In genomic region chr3:90601486-90602110, GRCm38 (mm10) we compare ENCODE assay signal across 38 mouse cellular contexts. TPM values are rescaled to one million over a fixed set of nuclear protein-coding genes. Genes with fewer than 3 reads are reported as not detected.
DNase-seq lines count a peak whose midpoint lies in the region; ATAC-seq and TF ChIP-seq lines count a peak whose summit lies in the region.
"Had no signal": no experiment of that assay in that cellular context is flagged by ENCODE, and none has a peak within 500 bp of the region (broad histone marks: within the 10 kb centered on the region; RNA-seq: fewer than 3 reads in every experiment).

TSS of gene Gm42674 (plus strand) at chr3:90601904.

- peak within 1 kb of the TSS; percentile 20; the same call in 1 of the 2 replicates for H3K27ac ChIP-seq in heart, adult 2 months
- H3K27ac ChIP-seq in embryonic fibroblast, embryonic 13.5 days (ENCODE audit: insufficient read depth, low read length), result peak within 1 kb of the TSS; percentile 94
- H3K27ac ChIP-seq in left cerebral cortex, adult 2 months, result no peak within 1 kb of the TSS
- H3K27ac ChIP-seq: layer of hippocampus, adult 2 months; liver, embryonic 14.5 days; midbrain, embryonic 10.5 days; neural tube, embryonic 13.5 days had no signal

- H3K79me2 ChIP-seq in heart, adult 2 months (replicated peaks; ENCODE audit: control insufficient read depth, insufficient read depth, low read length), result no peaks in the 10 kb centered on the region

- 75% methylated on average over 11 of the region's 11 CpGs for WGBS in heart, adult 2 months

- no peak for TF ChIP-seq CTCF in heart, adult 2 months (IDR thresholded peaks at IDR 0.05)
- TF ChIP-seq CTCF in Patski (IDR thresholded peaks at IDR 0.05), result no peak
- no peak for TF ChIP-seq CTCF in embryonic fibroblast, embryonic 13.5 days (IDR thresholded peaks at IDR 0.05; ENCODE audit: borderline replicate concordance, insufficient read depth, low read length)
- no peak for TF ChIP-seq CTCF in left cerebral cortex, adult 2 months (IDR thresholded peaks at IDR 0.05)

- intact Hi-C loops in heart, adult 2 months (cut with DNase I), result no loop called here
- intact Hi-C loops in left cerebral cortex, adult 2 months (cut with DNase I), result no loop called here

- no peak for TF ChIP-seq EP300 in heart, adult 2 months (IDR thresholded peaks at IDR 0.05; ENCODE audit: insufficient read depth, low read depth, low read length)

- no peak for TF ChIP-seq POLR2A in heart, adult 2 months (IDR thresholded peaks at IDR 0.05; ENCODE audit: insufficient read depth, low read depth, low read length)
- no peak for TF ChIP-seq POLR2A in embryonic fibroblast, embryonic 13.5 days (IDR thresholded peaks at IDR 0.05; ENCODE audit: low read depth, low read length)

- no peak within 1 kb of the TSS for H3K4me3 ChIP-seq in heart, adult 2 months
- H3K4me3 ChIP-seq in embryonic fibroblast, embryonic 13.5 days (ENCODE audit: insufficient read depth, low read length), result no peak within 1 kb of the TSS
- no peak within 1 kb of the TSS for H3K4me3 ChIP-seq in left cerebral cortex, adult 2 months
- H3K4me3 ChIP-seq: kidney, embryonic 15.5 days; layer of hippocampus, adult 2 months; midbrain, embryonic 10.5 days; neural tube, embryonic 13.5 days had no signal

- ATAC-seq in Patski, result peak; percentile 8
- no peak for ATAC-seq in activated CD4-positive, CD25-positive, alpha-beta regulatory T cell, adult 4 months
- ATAC-seq: forebrain, embryonic 16.5 days; hindbrain, embryonic 16.5 days had no signal

- H3K36me3 ChIP-seq in heart, adult 2 months (ENCODE audit: control insufficient read depth, insufficient read depth, low read length), result no peaks in the 10 kb centered on the region
- H3K36me3 ChIP-seq: kidney, embryonic 15.5 days; midbrain, embryonic 10.5 days; neural tube, embryonic 13.5 days had no signal

- H3K27me3 ChIP-seq in heart, adult 2 months (ENCODE audit: control insufficient read depth, insufficient read depth, low read length), result no peaks in the 10 kb centered on the region
- no peaks in the 10 kb centered on the region for H3K27me3 ChIP-seq in Patski
- H3K27me3 ChIP-seq: kidney, embryonic 15.5 days; neural tube, embryonic 13.5 days had no signal

- in situ Hi-C loops in Patski (cut with MboI; ENCODE audit: low pct_unique_long_range_greater_than_20kb), result no loop called here

- H3K4me1 ChIP-seq in heart, adult 2 months (ENCODE audit: control insufficient read depth, insufficient read depth, low read length), result peaks cover 20% of the 10 kb centered on the region
- peaks cover 39% of the 10 kb centered on the region for H3K4me1 ChIP-seq in embryonic fibroblast, embryonic 13.5 days (ENCODE audit: control insufficient read depth, insufficient read depth, low read length)

- no peak for DNase-seq in heart, adult 2 months
- DNase-seq in heart, adult 8-10 months (ENCODE audit: low spot score), result no peak
- DNase-seq in 3134 (ENCODE audit: extremely low read depth, insufficient read length, low spot score), result peak; percentile 30
- DNase-seq in Patski (ENCODE audit: low read depth, low spot score), result no peak
- no peak for DNase-seq in frontal cortex, postnatal 10 days (ENCODE audit: low spot score in 2 of 2)
- no peak for DNase-seq in left cerebral cortex, adult 2 months (ENCODE audit: extremely low spot score in 1 of 2, low spot score in 2 of 2)
- DNase-seq: B cell, adult 2 months; cerebellum, adult 9-10 months; embryo, embryonic 11 days; gastrocnemius, postnatal 10 days; kidney, adult 18-20 months; kidney, postnatal 36 days; left cerebral cortex, postnatal 4 days; liver; lung, embryonic 14.5 days; lung, postnatal 14 days; right cerebral cortex, postnatal 4 days had no signal

- CTCF ChIA-PET in Patski (lab: Charles Lee), result interaction anchor here (1.3 to 34.1 kb wide), 3 partner anchors 6 to 77 kb away, joined by 3 to 615 read pairs (median 615); partner anchors contain the start of genes Gm42674, S100a2, S100a4 and S100a5

- POLR2A ChIA-PET in Patski (lab: Charles Lee), result interaction anchor here (0.6 to 6.7 kb wide), 3 partner anchors 11 to 91 kb away, joined by 3 to 75 read pairs (median 61); partner anchors contain the start of gene S100a6

- no peak within 1 kb of the TSS for H3K9ac ChIP-seq in heart, adult 2 months (ENCODE audit: low read depth, low read length)
- H3K9ac ChIP-seq: kidney, embryonic 15.5 days; liver, embryonic 14.5 days; lung, embryonic 14.5 days; neural tube, embryonic 13.5 days had no signal

RNA-seq across cellular contexts. Expression of gene Gm42674, which starts in this region (rescaled TPM):
- not detected for total RNA-seq in heart, adult 2 months (2021)
- polyA plus RNA-seq in heart, adult 2 months (2012; rRNA removed), result not detected in 2 replicates
- not detected for total RNA-seq in heart, adult 8-10 months (2022)
- not detected for polyA plus RNA-seq in Patski (2021)
- 3.5 TPM in 1 of 2 replicates, not detected in the other for polyA plus RNA-seq in embryonic fibroblast, embryonic 13.5 days (2011; ENCODE audit: insufficient read length, low read depth, missing spikeins)
- not detected for polyA plus RNA-seq in activated CD4-positive, CD25-positive, alpha-beta regulatory T cell, adult 4 months (2017; shearing (Covaris generic))
- total RNA-seq in left cerebral cortex, adult 2 months (2021), result not detected
- total RNA-seq: adrenal gland, postnatal 10 days; gastrocnemius, postnatal 10 days; granulocyte monocyte progenitor cell, adult 5-6 weeks; heart, postnatal 14 days; layer of hippocampus, adult 2 months; layer of hippocampus, postnatal 14 days; left cerebral cortex, adult 8-10 months; left cerebral cortex, postnatal 4 days; megakaryocyte progenitor cell, adult 5-6 weeks had no signal
- polyA plus RNA-seq: forebrain, embryonic 16.5 days; heart, embryonic 14.5 days; hindbrain, embryonic 11.5 days; intestine, embryonic 14.5 days; kidney, embryonic 15.5 days; liver, embryonic 14.5 days; lung, embryonic 14.5 days; midbrain, embryonic 10.5 days; midbrain, postnatal 0 days; neural tube, embryonic 13.5 days; spleen, adult 2 months; testis, adult 2 months had no signal

Comparison
In these comparisons a context has a peak if more than half of its experiments do, and no peak if none do; other contexts are left out.
1. Peak in ATAC-seq in Patski; RNA of the gene not detected or under 1 TPM.